ENCODE assay signal across 12 mouse cellular contexts in the genomic region with DNA sequence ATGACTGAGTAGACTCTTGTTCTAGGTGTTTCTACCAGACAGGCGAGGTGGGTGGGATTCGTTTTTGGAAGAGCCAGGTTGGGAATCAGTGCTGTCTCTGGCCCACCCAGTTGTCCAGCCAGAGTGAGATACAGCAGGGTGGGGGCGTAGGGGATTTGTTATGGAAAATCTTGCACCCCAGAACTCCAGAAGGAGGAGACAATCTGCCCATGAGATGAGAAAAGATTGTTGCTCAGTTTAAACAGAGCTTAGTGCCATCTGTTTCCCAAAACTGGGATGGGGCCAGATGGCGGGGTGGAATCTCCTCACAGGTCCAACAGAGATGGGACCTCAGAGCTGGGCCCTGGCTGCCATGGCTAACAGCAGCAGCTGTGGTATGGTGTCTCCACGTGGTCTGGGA. TPM values are rescaled to one million over a fixed set of nuclear protein-coding genes. Genes with fewer than 3 reads are reported as not detected.
A peak's percentile ranks its signal among the peaks of the same experiment; 100 is the strongest.
DNase-seq lines count a peak whose midpoint lies in the region; ATAC-seq and TF ChIP-seq lines count a peak whose summit lies in the region.
"Had no signal": no experiment of that assay in that cellular context is flagged by ENCODE, and none has a peak within 500 bp of the region (broad histone marks: within the 10 kb centered on the region; RNA-seq: fewer than 3 reads in every experiment).

No protein-coding gene starts in this region.

- no peaks in the 10 kb centered on the region for H3K27me3 ChIP-seq in liver, postnatal 0 days (ENCODE audit: insufficient read depth, low read length)
- H3K27me3 ChIP-seq: liver, embryonic 13.5 days had no signal

- peak; percentile 60 for ATAC-seq in frontal cortex, adult (ENCODE audit: low TSS enrichment)
- ATAC-seq in liver, postnatal 0 days = no peak

- H3K4me1 ChIP-seq in liver, postnatal 0 days (ENCODE audit: insufficient read depth) = peaks cover 23% of the 10 kb centered on the region

- no peaks in the 10 kb centered on the region for H3K9me3 ChIP-seq in liver, postnatal 0 days (ENCODE audit: low read length)
- H3K9me3 ChIP-seq: liver, embryonic 13.5 days had no signal

- no peak overlapping the region for H3K4me3 ChIP-seq in liver, postnatal 0 days (ENCODE audit: low read depth, low read length)
- H3K4me3 ChIP-seq: liver, embryonic 13.5 days had no signal

- no peak for TF ChIP-seq EP300 in liver, postnatal 0 days (IDR thresholded peaks at IDR 0.05; ENCODE audit: low read depth)

- peak; percentile 25 to 50 for DNase-seq in cerebellum, postnatal 25 days
- no peak for DNase-seq in cerebellum, adult 11 months
- DNase-seq in layer of hippocampus, postnatal 14 days (ENCODE audit: low spot score in 2 of 2) = peak; percentile 52 to 63
- peak; percentile 81 to 85 for DNase-seq in right cerebral cortex, adult 2 months (ENCODE audit: low spot score in 2 of 2)
- no peak for DNase-seq in spleen, postnatal 10 days (ENCODE audit: low spot score in 2 of 2)
- DNase-seq in liver, postnatal 0 days = no peak
- DNase-seq in ovary, postnatal 14 days (ENCODE audit: low spot score) = no peak
- DNase-seq: kidney, postnatal 25 days had no signal

- H3K36me3 ChIP-seq in liver, postnatal 0 days (replicated peaks; ENCODE audit: insufficient read depth, low read length) = no peaks in the 10 kb centered on the region
- H3K36me3 ChIP-seq: liver, embryonic 13.5 days had no signal

- H3K9ac ChIP-seq in liver, postnatal 0 days (replicated peaks) = no peak overlapping the region
- H3K9ac ChIP-seq: hindbrain, embryonic 14.5 days; liver, embryonic 13.5 days had no signal

- WGBS in liver, postnatal 0 days (ENCODE audit: insufficient replicate concordance) = 69% methylated on average over 5 of the region's 5 CpGs

- H3K4me2 ChIP-seq in liver, postnatal 0 days (ENCODE audit: low read depth, low read length) = no peak overlapping the region
- H3K4me2 ChIP-seq: hindbrain, embryonic 14.5 days; liver, embryonic 13.5 days had no signal

- no peak overlapping the region for H3K27ac ChIP-seq in liver, postnatal 0 days (ENCODE audit: low read depth)
- H3K27ac ChIP-seq: hindbrain, embryonic 14.5 days; liver, embryonic 13.5 days had no signal

- no peak for TF ChIP-seq CTCF in liver, postnatal 0 days (IDR thresholded peaks at IDR 0.05; ENCODE audit: low read depth)

RNA-seq across cellular contexts. Expression of a gene that starts 28.4 kb away (rescaled TPM):
- 10 to 100 TPM; 20.0 to 23.2 TPM for total RNA-seq in layer of hippocampus, postnatal 14 days (2021)
- polyA plus RNA-seq in liver, postnatal 0 days (2015; fragmentation: Nextera tagmentation; extraction: Ambion mirVana) = 2.4 and 3.4 TPM in 2 replicates
- total RNA-seq: MEL had no signal

Comparison
In these comparisons a context has a peak if more than half of its experiments do, and no peak if none do; other contexts are left out.
1. DNase-seq: peak in cerebellum, postnatal 25 days (2 of 2), layer of hippocampus, postnatal 14 days (2 of 2) and right cerebral cortex, adult 2 months (2 of 2); none in cerebellum, adult 11 months (single experiment), spleen, postnatal 10 days (0 of 2), liver, postnatal 0 days (single experiment) and ovary, postnatal 14 days (single experiment).